Mouse (Mus musculus) midbrain, postnatal 0 days (tissue): ENCODE measurements at regions not wholly inside any gene's neighbourhood (a gene's known extent, or its start where the extent isn't known, plus 50 kb on each side); places are given as distances from the start of the nearest gene placed in this dataset.

Experiments used
- ATAC-seq: fragments of 200-750 bp; cut with Nextera tagmentation; 2 replicates; pipeline ENCODE4 v1.8.0; 2017; ENCODE audit warnings: moderate number of reproducible peaks, mild to moderate bottlenecking, moderate TSS enrichment, moderate library complexity; ENCODE audit not compliant: low FRiP score
- DNase-seq: peaks from one replicate; pipeline ENCODE4 v3.0.0-alpha.2; 2015; ENCODE audit warnings: low spot score
- H3K27ac ChIP-seq: fragments of 300-500 bp; sonication (generic); 2 replicates; pipeline ENCODE4 v1.5.1; 2014; ENCODE audit warnings: low read depth, mild to moderate bottlenecking, low read length, mixed read lengths
- H3K27me3 ChIP-seq: fragments of 300-500 bp; sonication (generic); 2 replicates; pipeline ENCODE4 v1.6.1; 2014; ENCODE audit warnings: low read length, control low read depth, mixed read lengths; ENCODE audit not compliant: insufficient read depth
- H3K36me3 ChIP-seq: fragments of 300-500 bp; sonication (generic); 2 replicates; pipeline ENCODE4 v1.6.1; 2014; ENCODE audit warnings: low read length, control low read depth, mixed read lengths; ENCODE audit not compliant: insufficient read depth
- H3K4me1 ChIP-seq: fragments of 300-500 bp; sonication (generic); 2 replicates; pipeline ENCODE4 v1.6.1; 2014; ENCODE audit warnings: mild to moderate bottlenecking, control low read depth, antibody characterized with exemption, low read length, mixed read lengths; ENCODE audit not compliant: insufficient read depth
- H3K4me2 ChIP-seq: fragments of 300-500 bp; sonication (generic); 2 replicates; pipeline ENCODE4 v1.6.1; 2014; ENCODE audit warnings: low read depth, mild to moderate bottlenecking, low read length, mixed read lengths; ENCODE audit not compliant: poor library complexity, severe bottlenecking
- H3K4me3 ChIP-seq: fragments of 300-500 bp; sonication (generic); 2 replicates; pipeline ENCODE4 v1.5.1; 2014; ENCODE audit warnings: low read depth, mild to moderate bottlenecking, low read length, moderate library complexity
- H3K9ac ChIP-seq: fragments of 300-500 bp; sonication (generic); replicated peaks from 2 replicates; pipeline ENCODE4 v1.6.1; 2014; ENCODE audit warnings: mild to moderate bottlenecking, low read length, moderate library complexity, mixed read lengths; ENCODE audit not compliant: poor library complexity, severe bottlenecking
- H3K9me3 ChIP-seq: fragments of 300-500 bp; sonication (generic); 2 replicates; pipeline ENCODE4 v1.6.1; 2016; ENCODE audit warnings: low read length, control low read depth
- CTCF ChIP-seq: IDR thresholded peaks from 2 replicates; pipeline ENCODE4 v1.5.1; 2016; ENCODE audit warnings: antibody characterized with exemption, mild to moderate bottlenecking
- WGBS: fragments of 180-500 bp; shearing (Covaris S2); extraction: QIAGEN DNeasy Blood & Tissue Kit; methylation state at CpG from one replicate; pipeline ENCODE4 v1.1.7; 2014; 5-methylcytosine and 5-hydroxymethylcytosine counted together

GRCm38 (mm10) chr3:38572159-38572558, 87.5 kb upstream of the Ankrd50 start:
- TF ChIP-seq CTCF: no peak
- Histone ChIP-seq H3K9me3 (no peaks in the 10 kb centered on the region), H3K4me2 (no peak overlapping the region), H3K9ac (no peak overlapping the region), H3K4me3 (no peak overlapping the region), H3K4me1 (0 out of 2 replicates have a peak, but pooled peaks cover 4% of the 10 kb centered on the region), H3K36me3 (no peaks in the 10 kb centered on the region), H3K27me3 (no peaks in the 10 kb centered on the region), H3K27ac (no peak overlapping the region)
- WGBS: 66% methylated on average over 3 of the region's 3 CpGs
- ATAC-seq (no peak), DNase-seq (no peak)

- no peak for ATAC-seq
- Histone ChIP-seq H3K36me3 (no peaks in the 10 kb centered on the region), H3K4me1 (0 out of 2 replicates have a peak, but pooled peaks cover 4% of the 10 kb centered on the region), H3K9ac (no peak overlapping the region), H3K27me3 (no peaks in the 10 kb centered on the region), H3K9me3 (no peaks in the 10 kb centered on the region), H3K4me2 (no peak overlapping the region), H3K27ac (no peak overlapping the region), H3K4me3 (no peak overlapping the region)
- no peak for TF ChIP-seq CTCF
- DNase-seq: no peak
- WGBS: 89% methylated on average over 4 of the region's 4 CpGs
Measured at GRCm38 (mm10) chr3:38571224-38571623, 86.6 kb upstream of the Ankrd50 start.

GRCm38 (mm10) chr3:38569001-38569400, 84.4 kb upstream of the Ankrd50 start:
- 62% methylated on average over 6 of the region's 6 CpGs for WGBS
- no peak for ATAC-seq
- Histone ChIP-seq H3K9ac (no peak overlapping the region), H3K27me3 (no peaks in the 10 kb centered on the region), H3K4me2 (no peak overlapping the region), H3K4me3 (no peak overlapping the region), H3K36me3 (no peaks in the 10 kb centered on the region), H3K27ac (no peak overlapping the region), H3K4me1 (0 out of 2 replicates have a peak, but pooled peaks cover 4% of the 10 kb centered on the region), H3K9me3 (no peaks in the 10 kb centered on the region)
- no peak for TF ChIP-seq CTCF
- DNase-seq: no peak

GRCm38 (mm10) chr3:38568596-38568975, 83.9 kb upstream of the Ankrd50 start:
- Histone ChIP-seq H3K4me1 (0 out of 2 replicates have a peak, but pooled peaks cover 4% of the 10 kb centered on the region), H3K27me3 (no peaks in the 10 kb centered on the region), H3K27ac (no peak overlapping the region), H3K4me3 (no peak overlapping the region), H3K9me3 (no peaks in the 10 kb centered on the region), H3K4me2 (no peak overlapping the region), H3K9ac (no peak overlapping the region), H3K36me3 (no peaks in the 10 kb centered on the region)
- ATAC-seq: no peak; the same call in 1 of the 2 replicates
- DNase-seq: no peak
- TF ChIP-seq CTCF: no peak
- WGBS: 13% methylated on average over 2 of the region's 2 CpGs

GRCm38 (mm10) chr3:38567946-38568595, 83.4 kb upstream of the Ankrd50 start:
- Histone ChIP-seq H3K9ac (no peak overlapping the region), H3K9me3 (no peaks in the 10 kb centered on the region), H3K4me3 (no peak overlapping the region), H3K36me3 (no peaks in the 10 kb centered on the region), H3K4me2 (no peak overlapping the region), H3K4me1 (0 out of 2 replicates have a peak, but pooled peaks cover 4% of the 10 kb centered on the region), H3K27ac (0 out of 2 replicates have a peak overlapping the region, but pooled peaks have one; percentile 26), H3K27me3 (no peaks in the 10 kb centered on the region)
- no peak for TF ChIP-seq CTCF
- ATAC-seq: 0 out of 2 replicates have a peak, but pooled peaks have one; percentile 51
- 23% methylated on average over 8 of the region's 8 CpGs for WGBS
- peak; percentile 22 for DNase-seq

GRCm38 (mm10) chr3:38566576-38566975, 81.9 kb upstream of the Ankrd50 start:
- Histone ChIP-seq H3K9ac (no peak overlapping the region), H3K36me3 (no peaks in the 10 kb centered on the region), H3K4me3 (no peak overlapping the region), H3K4me1 (0 out of 2 replicates have a peak, but pooled peaks cover 4% of the 10 kb centered on the region), H3K9me3 (no peaks in the 10 kb centered on the region), H3K27me3 (no peaks in the 10 kb centered on the region), H3K4me2 (no peak overlapping the region), H3K27ac (no peak overlapping the region)
- no peak for TF ChIP-seq CTCF
- WGBS: 87% methylated on average over 2 of the region's 2 CpGs
- DNase-seq (no peak), ATAC-seq (no peak)
